Comparison of ENCODE assay signal across 10 mouse cellular contexts in genomic region chr16:20732251-20732924, GRCm38 (mm10). TPM values are rescaled to one million over a fixed set of nuclear protein-coding genes. Genes with fewer than 3 reads are reported as not detected.
DNase-seq lines count a peak whose midpoint lies in the region; ATAC-seq and TF ChIP-seq lines count a peak whose summit lies in the region.
"Had no signal": no experiment of that assay in that cellular context is flagged by ENCODE, and none has a peak within 500 bp of the region (broad histone marks: within the 10 kb centered on the region; RNA-seq: fewer than 3 reads in every experiment).

No protein-coding gene starts in this region.

- no peak for DNase-seq in heart, postnatal 4 days
- no peak for DNase-seq in spleen, adult 2 months (ENCODE audit: low read depth in 1 of 2, low spot score in 2 of 2)
- no peak for DNase-seq in spleen, postnatal 4 days (ENCODE audit: low spot score in 2 of 2)
- peak; percentile 71 for DNase-seq in intestine, embryonic 14.5 days (ENCODE audit: low spot score)
- peak; percentile 32 for DNase-seq in neural tube, embryonic 11.5 days (ENCODE audit: low spot score)
- no peak for DNase-seq in ovary, postnatal 10 days (ENCODE audit: low spot score)
- no peak for DNase-seq in adrenal gland, postnatal 36 days

- H3K36me3 ChIP-seq in heart, embryonic 11.5 days (ENCODE audit: control insufficient read depth, insufficient read depth, low read length), result no peaks in the 10 kb centered on the region
- H3K36me3 ChIP-seq in spleen, adult 2 months (ENCODE audit: control insufficient read depth, insufficient read depth, low read length), result no peaks in the 10 kb centered on the region
- H3K36me3 ChIP-seq in intestine, embryonic 14.5 days (ENCODE audit: control insufficient read depth, insufficient read depth, low read length), result no peaks in the 10 kb centered on the region
- no peaks in the 10 kb centered on the region; the same call in 1 of the 2 replicates for H3K36me3 ChIP-seq in neural tube, embryonic 11.5 days (ENCODE audit: control insufficient read depth, insufficient read depth, low read length)

- no peak for TF ChIP-seq CTCF in spleen, adult 2 months (IDR thresholded peaks at IDR 0.05; ENCODE audit: extremely low read depth, insufficient read depth, insufficient read length, insufficient replicate concordance)

- peak overlapping the region; percentile 75 for H3K9ac ChIP-seq in heart, embryonic 11.5 days (ENCODE audit: low read depth, low read length)
- peak overlapping the region; percentile 75 for H3K9ac ChIP-seq in intestine, embryonic 14.5 days (ENCODE audit: low read length)
- peak overlapping the region; percentile 82 for H3K9ac ChIP-seq in neural tube, embryonic 11.5 days (ENCODE audit: low read length)

- H3K27ac ChIP-seq in heart, embryonic 11.5 days (ENCODE audit: low read depth, low read length), result no peak overlapping the region
- H3K27ac ChIP-seq in spleen, adult 2 months (ENCODE audit: insufficient read depth, low read length), result no peak overlapping the region
- peak overlapping the region; percentile 67; the same call in 1 of the 2 replicates for H3K27ac ChIP-seq in intestine, embryonic 14.5 days (ENCODE audit: low read depth)
- peak overlapping the region; percentile 76 for H3K27ac ChIP-seq in neural tube, embryonic 11.5 days (ENCODE audit: low read depth, low read length)

- peaks cover 48% of the 10 kb centered on the region for H3K27me3 ChIP-seq in heart, embryonic 11.5 days (ENCODE audit: control insufficient read depth, insufficient read depth, low read length)
- H3K27me3 ChIP-seq in spleen, adult 2 months (ENCODE audit: control insufficient read depth, insufficient read depth, low read length), result peaks cover 21% of the 10 kb centered on the region
- H3K27me3 ChIP-seq in intestine, embryonic 14.5 days (replicated peaks; ENCODE audit: control insufficient read depth, insufficient read depth, low read length), result peaks cover 22% of the 10 kb centered on the region
- peaks cover 23% of the 10 kb centered on the region for H3K27me3 ChIP-seq in neural tube, embryonic 11.5 days (ENCODE audit: control insufficient read depth, insufficient read depth, low read length)

- H3K4me1 ChIP-seq in heart, embryonic 11.5 days (ENCODE audit: control insufficient read depth, insufficient read depth, low read length), result peaks cover 6% of the 10 kb centered on the region; the same call in 1 of the 2 replicates
- H3K4me1 ChIP-seq in spleen, adult 2 months (ENCODE audit: control insufficient read depth, insufficient read depth, insufficient read length), result no peaks in the 10 kb centered on the region; the same call in 1 of the 2 replicates
- H3K4me1 ChIP-seq in intestine, embryonic 14.5 days (replicated peaks; ENCODE audit: control insufficient read depth, insufficient read depth, low read length), result peaks cover 17% of the 10 kb centered on the region
- H3K4me1 ChIP-seq in neural tube, embryonic 11.5 days (ENCODE audit: control insufficient read depth, insufficient read depth, low read length), result peaks cover 9% of the 10 kb centered on the region; the same call in 1 of the 2 replicates

- peak overlapping the region; percentile 99 for H3K4me2 ChIP-seq in heart, embryonic 11.5 days
- H3K4me2 ChIP-seq in intestine, embryonic 14.5 days (ENCODE audit: low read length), result peak overlapping the region; percentile 94
- H3K4me2 ChIP-seq in neural tube, embryonic 11.5 days (ENCODE audit: low read depth), result peak overlapping the region; percentile 97

- no peak for TF ChIP-seq POLR2A in spleen, adult 2 months (IDR thresholded peaks at IDR 0.05; ENCODE audit: low read depth, low read length)

- peak overlapping the region; percentile 63 for H3K4me3 ChIP-seq in heart, embryonic 11.5 days (ENCODE audit: low read depth, low read length)
- H3K4me3 ChIP-seq in spleen, adult 2 months (ENCODE audit: extremely low read depth, insufficient read depth, insufficient read length), result peak overlapping the region; percentile 35; the same call in 1 of the 2 replicates
- H3K4me3 ChIP-seq in intestine, embryonic 14.5 days (ENCODE audit: low read depth, low read length), result peak overlapping the region; percentile 65
- peak overlapping the region; percentile 69 for H3K4me3 ChIP-seq in neural tube, embryonic 11.5 days (ENCODE audit: low read depth, low read length)

- peak; percentile 20; the same call in 1 of the 2 replicates for ATAC-seq in heart, embryonic 11.5 days (replicated peaks; ENCODE audit: insufficient number of reproducible peaks, low FRiP score, low TSS enrichment)
- peak; percentile 28; the same call in 1 of the 2 replicates for ATAC-seq in intestine, embryonic 14.5 days (replicated peaks; ENCODE audit: low FRiP score, low TSS enrichment, low read depth)
- peak; percentile 58 for ATAC-seq in neural tube, embryonic 11.5 days (ENCODE audit: insufficient read depth, low FRiP score, low TSS enrichment)

- under 1% methylated on average over 27 of the region's 30 CpGs for WGBS in heart, embryonic 11.5 days (ENCODE audit: insufficient replicate concordance)
- WGBS in spleen, adult 2 months, result 7% methylated on average over 11 of the region's 30 CpGs
- 2% methylated on average over 28 of the region's 30 CpGs for WGBS in intestine, embryonic 14.5 days
- WGBS in neural tube, embryonic 11.5 days, result 2% methylated on average over 9 of the region's 30 CpGs

- H3K9me3 ChIP-seq in heart, embryonic 11.5 days (replicated peaks; ENCODE audit: control insufficient read depth, low read length), result no peaks in the 10 kb centered on the region
- H3K9me3 ChIP-seq in intestine, embryonic 14.5 days (ENCODE audit: control insufficient read depth, low read length), result no peaks in the 10 kb centered on the region
- no peaks in the 10 kb centered on the region for H3K9me3 ChIP-seq in neural tube, embryonic 11.5 days (ENCODE audit: control insufficient read depth, low read length)

RNA-seq across cellular contexts. Expression of gene Chrd, which starts 0.5 kb away (rescaled TPM):
- polyA plus RNA-seq in heart, embryonic 11.5 days (2014; fragmentation: Nextera tagmentation; extraction: Ambion mirVana), result 0.21 and 0.42 TPM in 2 replicates
- total RNA-seq in heart, postnatal 4 days (2021), result 1 to 10 TPM; 1.6 to 1.9 TPM
- polyA plus RNA-seq in spleen, adult 2 months (2012; rRNA removed), result 0.63 and 1.6 TPM in 2 replicates
- polyA plus RNA-seq in intestine, embryonic 14.5 days (2014; fragmentation: Nextera tagmentation; extraction: Ambion mirVana), result 3.7 and 4.2 TPM in 2 replicates
- polyA plus RNA-seq in neural tube, embryonic 11.5 days (2014; fragmentation: Nextera tagmentation; extraction: Ambion mirVana), result 3.7 and 5.2 TPM in 2 replicates
- total RNA-seq in adrenal gland, postnatal 36 days (2021), result 10 to 100 TPM; 10.4 to 10.6 TPM
- total RNA-seq: hematopoietic stem cell, adult 5-6 weeks; MEL had no signal

RNA-seq across cellular contexts. Expression of gene Thpo, which starts 1.9 kb away (rescaled TPM):
- polyA plus RNA-seq in heart, embryonic 11.5 days (2014; fragmentation: Nextera tagmentation; extraction: Ambion mirVana), result 0.49 TPM in 1 of 2 replicates, not detected in the other
- total RNA-seq in heart, postnatal 4 days (2021), result under 1 TPM in 1 of 2 experiments, not detected in 1; 0.27 TPM
- 0.09 and 0.19 TPM in 2 replicates for polyA plus RNA-seq in spleen, adult 2 months (2012; rRNA removed)
- polyA plus RNA-seq in intestine, embryonic 14.5 days (2014; fragmentation: Nextera tagmentation; extraction: Ambion mirVana), result 1.2 and 1.6 TPM in 2 replicates
- polyA plus RNA-seq in neural tube, embryonic 11.5 days (2014; fragmentation: Nextera tagmentation; extraction: Ambion mirVana), result 0.55 and 1.0 TPM in 2 replicates
- 1 to 10 TPM; 1.3 to 1.5 TPM for total RNA-seq in adrenal gland, postnatal 36 days (2021)
- total RNA-seq: hematopoietic stem cell, adult 5-6 weeks; MEL had no signal

RNA-seq across cellular contexts. Expression of gene Clcn2, which starts 14.8 kb away (rescaled TPM):
- 5.7 and 6.7 TPM in 2 replicates for polyA plus RNA-seq in heart, embryonic 11.5 days (2014; fragmentation: Nextera tagmentation; extraction: Ambion mirVana)
- 1 to 10 TPM; 3.2 to 4.5 TPM for total RNA-seq in heart, postnatal 4 days (2021)
- 8.5 and 12.1 TPM in 2 replicates for polyA plus RNA-seq in spleen, adult 2 months (2012; rRNA removed)
- polyA plus RNA-seq in intestine, embryonic 14.5 days (2014; fragmentation: Nextera tagmentation; extraction: Ambion mirVana), result 15.1 and 15.9 TPM in 2 replicates
- 22.0 and 26.4 TPM in 2 replicates for polyA plus RNA-seq in neural tube, embryonic 11.5 days (2014; fragmentation: Nextera tagmentation; extraction: Ambion mirVana)
- 10 to 100 TPM; 19.3 to 66.2 TPM for total RNA-seq in adrenal gland, postnatal 36 days (2021)

RNA-seq across cellular contexts. Expression of gene Polr2h, which starts 14.9 kb away (rescaled TPM):
- 65.0 and 65.9 TPM in 2 replicates for polyA plus RNA-seq in heart, embryonic 11.5 days (2014; fragmentation: Nextera tagmentation; extraction: Ambion mirVana)
- total RNA-seq in heart, postnatal 4 days (2021), result 10 to 100 TPM; 15.6 to 16.7 TPM
- polyA plus RNA-seq in spleen, adult 2 months (2012; rRNA removed), result 8.5 and 10.0 TPM in 2 replicates
- 125 and 133 TPM in 2 replicates for polyA plus RNA-seq in intestine, embryonic 14.5 days (2014; fragmentation: Nextera tagmentation; extraction: Ambion mirVana)
- polyA plus RNA-seq in neural tube, embryonic 11.5 days (2014; fragmentation: Nextera tagmentation; extraction: Ambion mirVana), result 121 and 125 TPM in 2 replicates
- 10 to 100 TPM; 37.0 to 56.4 TPM for total RNA-seq in adrenal gland, postnatal 36 days (2021)

RNA-seq across cellular contexts. Expression of gene Fam131a, which starts 39.3 kb away (rescaled TPM):
- polyA plus RNA-seq in heart, embryonic 11.5 days (2014; fragmentation: Nextera tagmentation; extraction: Ambion mirVana), result 2.6 and 4.9 TPM in 2 replicates
- 10 to 100 TPM in 1 of 2 experiments, 1 to 10 TPM in 1; 10.0 to 13.8 TPM for total RNA-seq in heart, postnatal 4 days (2021)
- polyA plus RNA-seq in spleen, adult 2 months (2012; rRNA removed), result 5.9 and 8.3 TPM in 2 replicates
- polyA plus RNA-seq in intestine, embryonic 14.5 days (2014; fragmentation: Nextera tagmentation; extraction: Ambion mirVana), result 8.7 and 9.1 TPM in 2 replicates
- polyA plus RNA-seq in neural tube, embryonic 11.5 days (2014; fragmentation: Nextera tagmentation; extraction: Ambion mirVana), result 11.6 and 17.8 TPM in 2 replicates
- 10 to 100 TPM; 13.5 to 15.0 TPM for total RNA-seq in adrenal gland, postnatal 36 days (2021)
- total RNA-seq: MEL had no signal

Comparison
In these comparisons a context has a peak if more than half of its experiments do, and no peak if none do; other contexts are left out.
1. H3K27ac ChIP-seq: peak in intestine, embryonic 14.5 days (single experiment) and neural tube, embryonic 11.5 days (single experiment); none in heart, embryonic 11.5 days (single experiment) and spleen, adult 2 months (single experiment).
2. DNase-seq: peak in intestine, embryonic 14.5 days (single experiment) and neural tube, embryonic 11.5 days (single experiment); none in heart, postnatal 4 days (single experiment), spleen, adult 2 months (0 of 2), spleen, postnatal 4 days (0 of 2), ovary, postnatal 10 days (single experiment) and adrenal gland, postnatal 36 days (0 of 2).
3. Peak in every context shown above with its lines, with median percentiles within 50 percentile points of each other: ATAC-seq, H3K4me2 ChIP-seq, H3K4me3 ChIP-seq and H3K9ac ChIP-seq.